ENCODE assay signal across 9 mouse cellular contexts in the genomic region with DNA sequence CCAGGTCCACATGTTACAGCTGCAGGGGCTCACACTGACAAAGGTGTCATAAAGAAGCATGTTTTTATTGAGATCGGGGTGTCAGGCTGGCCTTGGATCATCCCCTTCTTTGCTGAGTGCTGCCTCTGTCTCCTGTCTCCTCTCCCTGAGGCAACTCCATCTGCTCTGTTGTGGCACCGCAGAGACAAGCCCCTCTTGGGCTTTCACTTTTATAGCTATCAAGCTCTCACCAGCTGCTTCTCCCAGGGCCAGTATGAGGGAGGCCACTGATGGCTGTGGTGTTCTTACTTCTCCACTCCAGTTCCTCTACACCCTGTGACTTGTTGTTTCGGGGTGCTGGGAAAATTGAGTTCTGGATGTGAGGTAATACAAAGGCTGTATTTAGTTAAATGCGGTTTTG. TPM values are rescaled to one million over a fixed set of nuclear protein-coding genes. Genes with fewer than 3 reads are reported as not detected.
DNase-seq lines count a peak whose midpoint lies in the region; ATAC-seq lines count a peak whose summit lies in the region.
"Had no signal": no experiment of that assay in that cellular context is flagged by ENCODE, and none has a peak within 500 bp of the region (broad histone marks: within the 10 kb centered on the region; RNA-seq: fewer than 3 reads in every experiment).

No protein-coding gene starts in this region.

- H3K4me1 ChIP-seq in kidney, embryonic 14.5 days (ENCODE audit: control insufficient read depth, insufficient read depth, low read length), result peaks cover 62% of the 10 kb centered on the region
- peaks cover 73% of the 10 kb centered on the region for H3K4me1 ChIP-seq in embryonic facial prominence, embryonic 13.5 days
- peaks cover 64% of the 10 kb centered on the region for H3K4me1 ChIP-seq in intestine, embryonic 14.5 days (replicated peaks; ENCODE audit: control insufficient read depth, insufficient read depth, low read length)
- peaks cover 20% of the 10 kb centered on the region; the same call in 1 of the 2 replicates for H3K4me1 ChIP-seq in midbrain, embryonic 16.5 days (ENCODE audit: control insufficient read depth, insufficient read depth, low read length)

- H3K4me3 ChIP-seq in kidney, embryonic 14.5 days (ENCODE audit: low read length), result 0 out of 2 replicates have a peak overlapping the region, but pooled peaks have one; percentile 3
- no peak overlapping the region for H3K4me3 ChIP-seq in embryonic facial prominence, embryonic 13.5 days
- no peak overlapping the region for H3K4me3 ChIP-seq in intestine, embryonic 14.5 days (ENCODE audit: low read depth, low read length)
- no peak overlapping the region for H3K4me3 ChIP-seq in midbrain, embryonic 16.5 days (ENCODE audit: low read depth, low read length)

- H3K4me2 ChIP-seq in kidney, embryonic 14.5 days (replicated peaks; ENCODE audit: low read depth, low read length), result peak overlapping the region; percentile 21
- peak overlapping the region; percentile 18 for H3K4me2 ChIP-seq in embryonic facial prominence, embryonic 13.5 days
- peak overlapping the region; percentile 28 for H3K4me2 ChIP-seq in intestine, embryonic 14.5 days (ENCODE audit: low read length)
- no peak overlapping the region for H3K4me2 ChIP-seq in midbrain, embryonic 16.5 days (ENCODE audit: low read length)

- no peaks in the 10 kb centered on the region for H3K9me3 ChIP-seq in kidney, embryonic 14.5 days (ENCODE audit: control insufficient read depth, low read length)
- H3K9me3 ChIP-seq in embryonic facial prominence, embryonic 13.5 days, result no peaks in the 10 kb centered on the region
- H3K9me3 ChIP-seq in intestine, embryonic 14.5 days (ENCODE audit: control insufficient read depth, low read length), result no peaks in the 10 kb centered on the region
- H3K9me3 ChIP-seq in midbrain, embryonic 16.5 days (replicated peaks; ENCODE audit: control insufficient read depth, low read length, poor library complexity, severe bottlenecking), result no peaks in the 10 kb centered on the region

- peak overlapping the region; percentile 51; the same call in 1 of the 2 replicates for H3K27ac ChIP-seq in kidney, embryonic 14.5 days (ENCODE audit: low read depth, low read length)
- H3K27ac ChIP-seq in embryonic facial prominence, embryonic 13.5 days, result peak overlapping the region; percentile 82
- peak overlapping the region; percentile 88 for H3K27ac ChIP-seq in intestine, embryonic 14.5 days (ENCODE audit: low read depth)
- H3K27ac ChIP-seq in midbrain, embryonic 16.5 days (ENCODE audit: low read length), result peak overlapping the region; percentile 39; the same call in 1 of the 2 replicates

- no peaks in the 10 kb centered on the region for H3K27me3 ChIP-seq in kidney, embryonic 14.5 days (ENCODE audit: control insufficient read depth, insufficient read depth, low read length)
- no peaks in the 10 kb centered on the region for H3K27me3 ChIP-seq in embryonic facial prominence, embryonic 13.5 days
- no peaks in the 10 kb centered on the region for H3K27me3 ChIP-seq in intestine, embryonic 14.5 days (replicated peaks; ENCODE audit: control insufficient read depth, insufficient read depth, low read length)
- H3K27me3 ChIP-seq in midbrain, embryonic 16.5 days (ENCODE audit: control insufficient read depth, insufficient read depth, low read depth, low read length), result no peaks in the 10 kb centered on the region

- WGBS in kidney, embryonic 14.5 days, result 37% methylated on average over 4 of the region's 4 CpGs
- WGBS in embryonic facial prominence, embryonic 13.5 days, result 38% methylated on average over 4 of the region's 4 CpGs
- WGBS in intestine, embryonic 14.5 days, result 18% methylated on average over 4 of the region's 4 CpGs
- WGBS in midbrain, embryonic 16.5 days, result 58% methylated on average over 4 of the region's 4 CpGs

- intact Hi-C loops in left cerebral cortex, postnatal 10 days (cut with DNase I), result no loop called here

- H3K9ac ChIP-seq in kidney, embryonic 14.5 days (ENCODE audit: low read depth, low read length), result peak overlapping the region; percentile 23; the same call in 1 of the 2 replicates
- H3K9ac ChIP-seq in embryonic facial prominence, embryonic 13.5 days, result peak overlapping the region; percentile 51
- no peak overlapping the region for H3K9ac ChIP-seq in intestine, embryonic 14.5 days (ENCODE audit: low read length)
- H3K9ac ChIP-seq in midbrain, embryonic 16.5 days (ENCODE audit: low read depth, low read length), result 0 out of 2 replicates have a peak overlapping the region, but pooled peaks have one; percentile 24

- no peaks in the 10 kb centered on the region for H3K36me3 ChIP-seq in kidney, embryonic 14.5 days (ENCODE audit: control insufficient read depth, insufficient read depth, low read length)
- peaks cover 7% of the 10 kb centered on the region; the same call in 1 of the 2 replicates for H3K36me3 ChIP-seq in embryonic facial prominence, embryonic 13.5 days
- H3K36me3 ChIP-seq in intestine, embryonic 14.5 days (ENCODE audit: control insufficient read depth, insufficient read depth, low read length), result 0 out of 2 replicates have a peak, but pooled peaks cover 5% of the 10 kb centered on the region
- H3K36me3 ChIP-seq in midbrain, embryonic 16.5 days (ENCODE audit: control insufficient read depth, insufficient read depth, low read length), result no peaks in the 10 kb centered on the region

- ATAC-seq in kidney, embryonic 14.5 days (ENCODE audit: low FRiP score, low TSS enrichment), result no peak
- ATAC-seq in embryonic facial prominence, embryonic 13.5 days (ENCODE audit: insufficient number of reproducible peaks, insufficient read depth, low FRiP score, low TSS enrichment, low read depth), result no peak
- no peak for ATAC-seq in intestine, embryonic 14.5 days (replicated peaks; ENCODE audit: low FRiP score, low TSS enrichment, low read depth)
- ATAC-seq in midbrain, embryonic 16.5 days, result no peak

- DNase-seq in kidney, adult 11 months, result no peak
- DNase-seq in intestine, embryonic 14.5 days (ENCODE audit: low spot score), result no peak
- no peak for DNase-seq in ovary, postnatal 14 days (ENCODE audit: low spot score)
- no peak for DNase-seq in left cerebral cortex, postnatal 10 days (ENCODE audit: extremely low spot score in 1 of 2, low spot score in 2 of 2)
- no peak for DNase-seq in cerebellum, postnatal 14 days
- DNase-seq: right cerebral cortex, adult 18-20 months had no signal

RNA-seq across cellular contexts. Expression of gene Qrfp, which starts 41.3 kb away (rescaled TPM):
- 0.09 TPM in 1 of 2 replicates, not detected in the other for polyA plus RNA-seq in kidney, embryonic 14.5 days (2014; fragmentation: Nextera tagmentation; extraction: Ambion mirVana)
- 0.14 and 0.22 TPM in 2 replicates for polyA plus RNA-seq in embryonic facial prominence, embryonic 13.5 days (2015; fragmentation: Nextera tagmentation; extraction: Ambion mirVana)
- polyA plus RNA-seq in intestine, embryonic 14.5 days (2014; fragmentation: Nextera tagmentation; extraction: Ambion mirVana), result 0.05 TPM in 1 of 2 replicates, not detected in the other
- 0.14 and 0.18 TPM in 2 replicates for polyA plus RNA-seq in midbrain, embryonic 16.5 days (2015; fragmentation: Nextera tagmentation; extraction: Ambion mirVana)
- total RNA-seq in left cerebral cortex, postnatal 10 days (2021), result not detected
